Mouse (Mus musculus): ENCODE measurements around the gene Oaz1. TPM values are rescaled to one million over a fixed set of nuclear protein-coding genes. Genes with fewer than 3 reads are reported as not detected.
A peak's percentile ranks its signal among the peaks of the same experiment; 100 is the strongest.

Oaz1 gene
- 2,053 and 2,109 TPM in 2 replicates for polyA plus RNA-seq (2015; fragmentation: Nextera tagmentation; extraction: Ambion mirVana)

GRCm38 (mm10) chr10:80826151-80827062, at the start of gene Oaz1:
Gene Oaz1, plus strand, starts transcription at chr10:80826656.
- H3K4me2 ChIP-seq, result peak within 1 kb of the TSS; percentile 91
- peaks cover 30% of the 10 kb centered on the region for H3K36me3 ChIP-seq
- H3K9ac ChIP-seq, result peak within 1 kb of the TSS; percentile 95
- no peaks in the 10 kb centered on the region for H3K9me3 ChIP-seq
- H3K4me3 ChIP-seq, result peak within 1 kb of the TSS; percentile 80
- H3K4me1 ChIP-seq, result peaks cover 40% of the 10 kb centered on the region
- peak within 1 kb of the TSS; percentile 93 for H3K27ac ChIP-seq (replicated peaks)
- no peaks in the 10 kb centered on the region for H3K27me3 ChIP-seq (replicated peaks)
- ATAC-seq (ENCODE audit: extremely low read depth, insufficient number of reproducible peaks, low FRiP score, low TSS enrichment), result peak; percentile 95
- WGBS, result under 1% methylated on average over 74 of the region's 82 CpGs

DNA sequence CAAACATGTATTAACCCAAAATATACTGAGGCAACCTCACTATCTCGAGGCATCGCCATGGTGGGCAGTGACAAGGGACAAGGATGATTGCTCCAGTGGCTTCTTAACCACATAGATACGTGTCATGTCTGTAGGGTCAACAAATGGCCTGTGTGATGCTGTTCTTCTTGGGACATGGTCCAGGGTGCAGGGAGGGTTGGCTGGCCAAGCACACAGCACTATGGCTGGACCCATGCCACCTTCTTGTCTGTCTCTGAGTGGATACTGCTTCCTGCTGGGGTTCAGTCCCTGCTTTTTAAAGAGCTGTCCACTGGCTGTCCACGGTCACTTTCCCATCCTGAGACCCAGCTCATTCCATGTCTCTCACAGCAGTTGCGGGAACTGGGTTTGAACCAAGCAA, 49.3 kb upstream of the Oaz1 start:
- 89% methylated on average over 5 of the region's 5 CpGs for whole genome bisulfite sequencing

GRCm38 (mm10) chr10:80779565-80779964, 46.9 kb upstream of the Oaz1 start:
- Histone ChIP-seq H3K9ac (no peak overlapping the region), H3K36me3 (peaks cover 99% of the 10 kb centered on the region), H3K27ac (replicated peaks) (no peak overlapping the region), H3K4me3 (no peak overlapping the region), H3K9me3 (no peaks in the 10 kb centered on the region), H3K4me1 (peaks cover 25% of the 10 kb centered on the region), H3K27me3 (replicated peaks) (no peaks in the 10 kb centered on the region), H3K4me2 (no peak overlapping the region)
- ATAC-seq (ENCODE audit: extremely low read depth, insufficient number of reproducible peaks, low FRiP score, low TSS enrichment), result no peak

More for the DNA sequence above, 49.3 kb upstream of the Oaz1 start:
- no peak for ATAC-seq (ENCODE audit: extremely low read depth, insufficient number of reproducible peaks, low FRiP score, low TSS enrichment)
- peaks cover 95% of the 10 kb centered on the region for H3K36me3 ChIP-seq
- H3K4me3 ChIP-seq, result no peak overlapping the region
- H3K27me3 ChIP-seq (replicated peaks), result no peaks in the 10 kb centered on the region
- H3K4me2 ChIP-seq, result no peak overlapping the region
- H3K4me1 ChIP-seq, result peaks cover 50% of the 10 kb centered on the region
- H3K9ac ChIP-seq, result no peak overlapping the region
- no peaks in the 10 kb centered on the region for H3K9me3 ChIP-seq
- H3K27ac ChIP-seq (replicated peaks), result no peak overlapping the region

DNA sequence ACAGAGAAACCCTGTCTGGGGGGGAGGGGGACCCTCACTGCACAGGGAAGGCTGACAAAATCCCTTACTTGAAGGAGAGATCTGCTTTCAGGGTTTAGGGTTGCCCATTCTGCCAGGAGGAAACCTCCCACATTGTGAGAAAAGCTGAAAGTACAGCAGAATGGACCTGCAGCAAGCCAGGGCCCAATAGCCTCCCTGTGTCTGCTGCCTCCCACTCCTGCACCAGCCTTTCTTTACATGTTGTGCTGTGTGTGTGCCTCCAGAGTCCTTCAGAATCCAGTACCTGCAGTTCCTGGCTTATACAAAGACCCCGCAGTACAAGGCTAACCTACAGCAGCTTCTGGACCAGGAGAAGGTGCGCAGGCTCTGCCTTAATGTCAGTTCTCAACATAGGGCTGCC, 42.2 kb upstream of the Oaz1 start:
- peaks cover 100% of the 10 kb centered on the region for H3K36me3 ChIP-seq
- no peak overlapping the region for H3K4me2 ChIP-seq
- H3K4me3 ChIP-seq, result no peak overlapping the region
- H3K9me3 ChIP-seq, result no peaks in the 10 kb centered on the region
- no peak overlapping the region for H3K9ac ChIP-seq
- WGBS, result 98% methylated on average over 2 of the region's 2 CpGs
- ATAC-seq (ENCODE audit: extremely low read depth, insufficient number of reproducible peaks, low FRiP score, low TSS enrichment), result no peak
- no peaks in the 10 kb centered on the region for H3K4me1 ChIP-seq
- no peak overlapping the region for H3K27ac ChIP-seq (replicated peaks)
- no peaks in the 10 kb centered on the region for H3K27me3 ChIP-seq (replicated peaks)

DNA sequence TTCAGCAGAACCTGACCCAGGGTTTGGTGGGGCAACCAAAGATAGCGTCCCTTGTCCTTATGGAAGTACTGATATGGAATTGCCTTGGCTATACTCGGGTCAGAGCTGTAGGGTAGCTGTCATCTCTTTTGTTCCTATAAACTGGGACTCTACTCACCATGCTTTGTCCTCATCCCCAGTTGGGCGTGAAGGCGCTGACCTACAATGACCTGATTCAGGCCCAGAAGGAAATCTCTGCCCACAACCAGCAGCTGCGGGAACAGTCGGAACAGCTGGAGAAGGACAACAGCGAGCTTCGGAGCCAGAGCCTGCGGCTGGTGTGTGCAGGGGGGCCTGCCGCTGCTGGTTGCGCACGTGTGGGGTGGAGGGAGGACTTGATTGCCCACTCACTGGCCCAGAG, 41.6 kb upstream of the Oaz1 start:
- ATAC-seq (ENCODE audit: extremely low read depth, insufficient number of reproducible peaks, low FRiP score, low TSS enrichment), result no peak
- WGBS, result 86% methylated on average over 12 of the region's 12 CpGs
- Histone ChIP-seq H3K9ac (no peak overlapping the region), H3K36me3 (peaks cover 100% of the 10 kb centered on the region), H3K4me1 (no peaks in the 10 kb centered on the region), H3K4me2 (no peak overlapping the region), H3K9me3 (no peaks in the 10 kb centered on the region), H3K27me3 (replicated peaks) (no peaks in the 10 kb centered on the region), H3K4me3 (no peak overlapping the region), H3K27ac (replicated peaks) (no peak overlapping the region)

DNA sequence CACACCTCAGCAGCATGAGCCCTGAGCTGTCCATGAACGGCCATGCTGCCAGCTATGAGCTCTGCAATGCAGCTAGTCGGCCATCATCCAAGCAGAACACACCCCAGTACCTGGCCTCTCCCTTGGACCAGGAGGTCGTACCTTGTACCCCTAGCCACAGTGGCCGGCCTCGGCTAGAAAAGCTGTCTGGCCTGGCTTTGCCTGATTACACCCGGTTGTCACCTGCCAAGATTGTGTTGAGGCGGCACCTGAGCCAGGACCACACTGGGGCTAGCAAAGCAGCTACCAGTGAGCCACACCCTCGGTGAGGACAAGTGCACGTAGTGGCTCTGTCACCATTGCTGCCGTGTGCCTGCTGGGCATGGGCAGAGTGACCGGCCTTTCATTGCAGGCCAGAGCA, 40.5 kb upstream of the Oaz1 start:
- Histone ChIP-seq H3K4me2 (no peak overlapping the region), H3K9ac (no peak overlapping the region), H3K4me3 (no peak overlapping the region), H3K9me3 (no peaks in the 10 kb centered on the region), H3K27ac (replicated peaks) (no peak overlapping the region), H3K27me3 (replicated peaks) (no peaks in the 10 kb centered on the region), H3K36me3 (peaks cover 100% of the 10 kb centered on the region), H3K4me1 (peaks cover 8% of the 10 kb centered on the region)
- no peak for ATAC-seq (ENCODE audit: extremely low read depth, insufficient number of reproducible peaks, low FRiP score, low TSS enrichment)
- 89% methylated on average over 11 of the region's 11 CpGs for WGBS

GRCm38 (mm10) chr10:80787517-80787916, 38.9 kb upstream of the Oaz1 start:
- Histone ChIP-seq H3K36me3 (peaks cover 100% of the 10 kb centered on the region), H3K9ac (no peak overlapping the region), H3K4me1 (peaks cover 24% of the 10 kb centered on the region), H3K9me3 (no peaks in the 10 kb centered on the region), H3K27ac (replicated peaks) (no peak overlapping the region), H3K4me3 (no peak overlapping the region), H3K27me3 (replicated peaks) (no peaks in the 10 kb centered on the region), H3K4me2 (no peak overlapping the region)
- ATAC-seq (ENCODE audit: extremely low read depth, insufficient number of reproducible peaks, low FRiP score, low TSS enrichment), result no peak
- WGBS, result 75% methylated on average over 2 of the region's 2 CpGs

DNA sequence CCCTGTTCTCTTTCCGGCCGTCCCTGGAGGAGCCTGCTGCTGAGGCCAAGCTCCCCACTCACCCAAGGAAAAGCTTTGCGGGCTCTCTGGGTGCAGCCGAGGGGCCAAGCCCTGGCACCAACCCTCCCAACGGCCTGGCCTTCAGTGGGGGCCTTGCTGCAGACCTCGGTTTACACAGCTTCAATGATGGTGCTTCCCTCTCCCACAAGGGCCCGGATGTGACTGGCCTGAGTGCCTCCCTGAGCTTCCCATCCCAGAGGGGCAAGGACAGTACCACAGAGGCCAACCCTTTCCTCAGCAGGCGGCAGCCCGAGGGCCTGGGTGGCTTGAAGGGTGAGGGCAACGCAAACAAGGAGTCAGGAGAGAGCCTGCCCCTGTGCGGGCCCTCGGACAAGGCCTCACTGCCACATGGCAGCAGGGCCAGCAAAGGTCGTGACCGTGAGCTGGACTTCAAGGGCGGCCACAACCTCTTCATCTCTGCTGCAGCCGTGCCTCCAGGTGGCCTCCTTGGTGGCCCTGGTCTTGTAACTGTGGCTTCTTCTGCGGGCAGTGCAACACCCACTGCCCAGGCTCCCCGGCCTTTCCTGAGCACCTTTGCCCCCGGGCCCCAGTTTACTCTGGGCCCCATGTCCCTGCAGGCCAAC, 35.6 kb upstream of the Oaz1 start:
- H3K4me3 ChIP-seq, result no peak overlapping the region
- no peak overlapping the region for H3K4me2 ChIP-seq
- no peaks in the 10 kb centered on the region for H3K27me3 ChIP-seq (replicated peaks)
- 78% methylated on average over 19 of the region's 19 CpGs for WGBS
- H3K9me3 ChIP-seq, result no peaks in the 10 kb centered on the region
- peak overlapping the region; percentile 55 for H3K9ac ChIP-seq
- peaks cover 100% of the 10 kb centered on the region for H3K36me3 ChIP-seq
- H3K27ac ChIP-seq (replicated peaks), result peak overlapping the region; percentile 78
- peaks cover 26% of the 10 kb centered on the region for H3K4me1 ChIP-seq
- ATAC-seq (ENCODE audit: extremely low read depth, insufficient number of reproducible peaks, low FRiP score, low TSS enrichment), result no peak

GRCm38 (mm10) chr10:80791476-80792174, 34.8 kb upstream of the Oaz1 start:
- peaks cover 29% of the 10 kb centered on the region for H3K4me1 ChIP-seq
- no peaks in the 10 kb centered on the region for H3K27me3 ChIP-seq (replicated peaks)
- H3K4me3 ChIP-seq, result no peak overlapping the region
- peaks cover 100% of the 10 kb centered on the region for H3K36me3 ChIP-seq
- peak; percentile 45; the same call in 1 of the 2 replicates for ATAC-seq (ENCODE audit: extremely low read depth, insufficient number of reproducible peaks, low FRiP score, low TSS enrichment)
- H3K4me2 ChIP-seq, result peak overlapping the region; percentile 18; the same call in 1 of the 2 replicates
- H3K9ac ChIP-seq, result peak overlapping the region; percentile 55
- no peaks in the 10 kb centered on the region for H3K9me3 ChIP-seq
- peak overlapping the region; percentile 78 for H3K27ac ChIP-seq (replicated peaks)
- WGBS, result 55% methylated on average over 33 of the region's 33 CpGs

DNA sequence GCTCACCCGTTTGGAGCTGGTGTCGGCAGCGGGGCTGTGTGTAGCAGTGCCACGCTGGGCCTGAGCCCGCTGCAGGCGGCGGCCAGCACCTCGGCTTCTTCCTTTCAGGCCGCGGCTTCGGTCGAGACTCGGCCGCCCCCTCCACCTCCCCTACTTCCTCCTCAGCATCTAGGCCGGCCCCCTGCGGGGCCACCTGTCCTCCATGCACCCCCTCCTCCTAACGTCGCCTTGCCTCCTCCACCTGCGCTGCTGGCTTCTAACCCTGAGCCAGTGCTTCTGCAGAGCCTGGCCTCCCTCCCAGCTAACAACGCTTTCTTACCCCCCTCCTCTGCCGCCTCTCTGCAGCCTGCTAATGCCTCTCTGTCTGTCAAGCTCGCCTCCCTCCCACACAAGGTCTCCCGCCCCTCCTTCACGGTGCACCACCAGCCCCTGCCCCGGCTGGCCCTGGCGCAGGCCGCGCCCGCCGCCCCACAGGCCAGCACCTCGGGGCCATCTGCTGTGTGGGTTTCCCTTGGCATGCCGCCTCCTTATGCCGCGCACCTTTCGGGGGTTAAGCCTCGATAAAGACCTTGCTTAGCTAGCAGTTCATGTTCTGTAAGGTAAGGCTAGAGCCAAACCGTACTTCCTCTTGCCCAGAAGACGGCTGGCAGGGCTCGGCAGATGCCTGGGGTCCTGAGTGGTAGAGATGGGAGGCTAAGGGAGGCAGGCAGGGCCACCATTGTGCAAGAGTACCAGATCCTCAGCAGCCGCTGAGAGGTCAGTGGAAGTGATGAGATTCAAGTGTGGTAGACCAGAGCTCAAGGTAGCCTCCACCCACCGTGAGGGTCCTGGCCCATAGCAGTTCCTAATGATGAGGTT, 34.1 kb upstream of the Oaz1 start:
- WGBS, result 72% methylated on average over 41 of the region's 41 CpGs
- Histone ChIP-seq H3K9me3 (no peaks in the 10 kb centered on the region), H3K27me3 (replicated peaks) (no peaks in the 10 kb centered on the region), H3K4me1 (peaks cover 37% of the 10 kb centered on the region), H3K4me3 (no peak overlapping the region), H3K36me3 (peaks cover 93% of the 10 kb centered on the region), H3K4me2 (peak overlapping the region; percentile 18; the same call in 1 of the 2 replicates), H3K9ac (peak overlapping the region; percentile 55), H3K27ac (replicated peaks) (peak overlapping the region; percentile 78)
- no peak for ATAC-seq (ENCODE audit: extremely low read depth, insufficient number of reproducible peaks, low FRiP score, low TSS enrichment)

Data from heart, embryonic 13.5 days (tissue).